Mouse (Mus musculus) forebrain, embryonic 14.5 days (tissue): ENCODE measurements around the gene Gpank1. TPM values are rescaled to one million over a fixed set of nuclear protein-coding genes. Genes with fewer than 3 reads are reported as not detected.
A peak's percentile ranks its signal among the peaks of the same experiment; 100 is the strongest.

Source experiments
- ATAC-seq: fragments of 200-750 bp; cut with Nextera tagmentation; 2 replicates; pipeline ENCODE4 v1.8.0; 2017; ENCODE audit warnings: mild to moderate bottlenecking, moderate library complexity
- DNase-seq: peaks from one replicate; pipeline ENCODE4 v3.0.0-alpha.2; 2015; ENCODE audit warnings: low spot score
- H3K27ac ChIP-seq: fragments of 300-500 bp; sonication (generic); 2 replicates; pipeline ENCODE4 v1.5.1; 2014; ENCODE audit warnings: low read depth, mild to moderate bottlenecking, control low read depth, low read length, moderate library complexity
- H3K27me3 ChIP-seq: fragments of 300-500 bp; sonication (generic); replicated peaks from 2 replicates; pipeline ENCODE4 v1.6.1; 2014; ENCODE audit warnings: low read length, control low read depth, mixed read lengths; ENCODE audit not compliant: control insufficient read depth, insufficient read depth
- H3K36me3 ChIP-seq: fragments of 300-500 bp; sonication (generic); 2 replicates; pipeline ENCODE4 v1.6.1; 2014; ENCODE audit warnings: low read length, control low read depth; ENCODE audit not compliant: control insufficient read depth, insufficient read depth
- H3K4me1 ChIP-seq: fragments of 300-500 bp; sonication (generic); 2 replicates; pipeline ENCODE4 v1.6.1; 2014; ENCODE audit warnings: antibody characterized with exemption, low read length, control low read depth; ENCODE audit not compliant: control insufficient read depth, insufficient read depth
- H3K4me2 ChIP-seq: fragments of 300-500 bp; sonication (generic); 2 replicates; pipeline ENCODE4 v1.6.1; 2014; ENCODE audit warnings: mild to moderate bottlenecking, control low read depth, low read length
- H3K4me3 ChIP-seq: fragments of 300-500 bp; sonication (generic); 2 replicates; pipeline ENCODE4 v1.5.1; 2014; ENCODE audit warnings: low read depth, low read length, control low read depth
- H3K9ac ChIP-seq: fragments of 300-500 bp; sonication (generic); 2 replicates; pipeline ENCODE4 v1.6.1; 2014; ENCODE audit warnings: mild to moderate bottlenecking, low read length, control low read depth, moderate library complexity
- H3K9me3 ChIP-seq: fragments of 300-500 bp; sonication (generic); replicated peaks from 2 replicates; pipeline ENCODE4 v1.6.1; 2016; ENCODE audit warnings: low read length, control low read depth, mixed read lengths; ENCODE audit not compliant: control insufficient read depth
- whole genome bisulfite sequencing: fragments of 180-500 bp; shearing (Covaris S2); extraction: QIAGEN DNeasy Blood & Tissue Kit; methylation state at CpG from one replicate; pipeline ENCODE4 v1.1.7; 2014; 5-methylcytosine and 5-hydroxymethylcytosine counted together
- polyA plus RNA-seq: library from polyadenylated mRNA; unstranded; fragments of >200 nt; fragmentation: Nextera tagmentation; extraction: Ambion mirVana; gene quantifications from 2 replicates; pipeline ENCODE4 v1.2.1, GENCODE M21; 2014

Gene Gpank1
- polyA plus RNA-seq, 1 experiment from 2014 or later, result 34.2 TPM

DNA sequence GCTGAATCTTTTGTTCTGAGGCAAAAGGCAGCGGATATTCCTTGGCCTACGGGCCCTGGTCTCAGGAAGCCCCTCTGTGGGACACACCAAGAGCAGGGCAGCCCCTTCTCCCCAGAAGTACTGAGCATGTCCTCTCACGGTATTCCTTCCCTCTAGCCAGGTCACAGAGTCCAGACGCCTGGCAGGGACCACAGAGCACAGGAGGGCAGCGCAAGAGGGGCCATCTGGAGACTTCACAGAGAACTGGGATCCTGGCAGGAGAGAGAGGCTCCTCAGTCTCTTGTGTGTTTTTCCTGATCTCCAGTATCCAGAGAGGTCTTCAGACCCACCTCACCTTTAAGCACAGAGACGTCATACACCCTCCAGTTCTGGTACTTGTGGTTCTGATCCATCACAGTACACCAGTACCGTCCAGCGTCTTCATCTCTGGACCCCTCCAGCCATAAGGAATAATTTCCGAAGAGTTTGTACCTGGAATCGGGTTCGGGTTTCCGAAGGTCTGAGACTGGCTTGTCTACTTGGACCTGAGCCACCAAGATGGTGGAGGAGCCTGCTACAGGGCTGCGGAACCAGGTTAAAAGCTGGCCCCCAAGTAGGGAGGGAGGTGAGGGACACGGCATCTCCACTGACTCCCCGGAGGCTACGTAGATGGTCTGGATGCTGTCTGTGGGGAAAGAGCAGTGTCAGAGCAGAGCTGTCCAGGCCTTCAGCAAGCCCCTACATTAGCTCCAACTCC is 38.2 kb upstream of the Gpank1 start:
- H3K27me3 ChIP-seq, result no peaks in the 10 kb centered on the region
- DNase-seq (no peak), ATAC-seq (no peak)
- 87% methylated on average over 16 of the region's 16 CpGs for WGBS
- H3K9me3 ChIP-seq, result no peaks in the 10 kb centered on the region
- H3K9ac ChIP-seq, result no peak overlapping the region
- peaks cover under 1% of the 10 kb centered on the region; the same call in 1 of the 2 replicates for H3K4me1 ChIP-seq
- no peak overlapping the region for H3K4me2 ChIP-seq
- H3K27ac ChIP-seq, result no peak overlapping the region
- no peak overlapping the region for H3K4me3 ChIP-seq
- H3K36me3 ChIP-seq, result no peaks in the 10 kb centered on the region

DNA sequence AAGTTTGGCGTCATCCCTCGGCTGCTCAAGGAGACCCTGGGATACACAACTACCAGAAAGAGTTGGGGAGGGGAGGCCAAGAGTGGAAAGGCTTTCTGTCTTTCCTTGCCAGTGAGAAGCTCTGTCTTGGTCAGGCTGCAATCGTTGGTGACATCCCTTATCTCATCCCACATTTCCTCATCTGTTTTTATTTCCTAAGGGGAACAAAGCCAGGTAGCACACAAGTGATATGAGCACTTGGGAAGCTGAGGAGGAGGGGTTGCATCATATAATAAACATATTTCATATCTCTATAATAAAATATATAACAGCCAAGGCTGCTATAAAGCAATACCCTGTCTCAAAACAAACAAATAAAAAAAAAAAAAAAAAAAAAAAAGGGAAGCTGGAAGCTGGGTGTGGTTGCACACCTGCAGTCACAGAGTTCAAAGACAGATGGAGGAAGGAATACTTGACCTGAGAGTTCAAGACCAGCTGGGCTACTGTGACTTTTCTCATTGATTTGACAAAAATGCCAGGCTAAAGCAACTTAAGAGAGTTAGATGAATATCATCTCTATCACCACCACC is 37.2 kb upstream of the Gpank1 start:
- WGBS, result 83% methylated on average over 3 of the region's 3 CpGs
- Histone ChIP-seq H3K4me2 (no peak overlapping the region), H3K4me1 (no peaks in the 10 kb centered on the region), H3K9ac (no peak overlapping the region), H3K27me3 (no peaks in the 10 kb centered on the region), H3K4me3 (no peak overlapping the region), H3K27ac (no peak overlapping the region), H3K9me3 (no peaks in the 10 kb centered on the region), H3K36me3 (no peaks in the 10 kb centered on the region)
- ATAC-seq (no peak), DNase-seq (no peak)

DNA sequence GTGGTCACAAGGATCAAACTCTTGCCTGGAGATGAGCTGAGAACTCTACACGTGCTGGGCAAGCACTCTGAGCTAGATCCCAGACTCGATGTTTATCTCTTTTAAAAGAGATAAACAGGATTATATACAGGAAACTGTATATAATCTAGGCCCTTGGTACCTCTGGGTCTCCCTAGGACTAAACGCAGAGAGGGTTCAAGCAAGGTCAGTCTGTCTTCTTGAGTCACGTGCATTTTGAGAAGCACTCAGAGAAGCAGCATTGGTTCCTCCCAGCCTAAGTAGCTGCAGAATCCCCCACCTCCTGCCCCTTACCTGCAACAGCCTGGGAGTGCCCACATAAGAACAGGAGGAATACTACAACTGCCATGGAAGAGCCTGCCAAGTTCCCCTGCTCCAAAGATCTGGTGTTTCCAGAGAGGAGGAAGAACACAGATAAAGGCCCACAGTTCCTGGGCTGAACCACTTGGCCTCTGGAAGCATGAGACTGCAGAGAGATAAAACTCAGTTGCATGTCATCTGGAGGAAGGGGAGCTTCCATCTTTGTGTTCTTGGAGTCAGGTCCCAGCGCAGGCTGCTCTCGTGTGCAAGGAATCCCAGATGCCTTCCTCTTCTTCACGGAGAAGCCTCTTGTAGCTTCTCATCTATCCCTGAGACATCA is 35.9 kb upstream of the Gpank1 start, which contains the start of gene Ly6g6f:
TSS of gene Ly6g6f (minus strand) at position 403 of the 658 bp plus-strand sequence.
- Histone ChIP-seq H3K4me2 (no peak within 1 kb of the TSS), H3K27ac (no peak within 1 kb of the TSS), H3K4me1 (peaks cover 5% of the 10 kb centered on the region), H3K4me3 (no peak within 1 kb of the TSS), H3K9me3 (no peaks in the 10 kb centered on the region), H3K27me3 (no peaks in the 10 kb centered on the region), H3K9ac (no peak within 1 kb of the TSS), H3K36me3 (no peaks in the 10 kb centered on the region)
- DNase-seq, result no peak
- WGBS, result 79% methylated on average over 7 of the region's 7 CpGs
- ATAC-seq, result no peak

DNA sequence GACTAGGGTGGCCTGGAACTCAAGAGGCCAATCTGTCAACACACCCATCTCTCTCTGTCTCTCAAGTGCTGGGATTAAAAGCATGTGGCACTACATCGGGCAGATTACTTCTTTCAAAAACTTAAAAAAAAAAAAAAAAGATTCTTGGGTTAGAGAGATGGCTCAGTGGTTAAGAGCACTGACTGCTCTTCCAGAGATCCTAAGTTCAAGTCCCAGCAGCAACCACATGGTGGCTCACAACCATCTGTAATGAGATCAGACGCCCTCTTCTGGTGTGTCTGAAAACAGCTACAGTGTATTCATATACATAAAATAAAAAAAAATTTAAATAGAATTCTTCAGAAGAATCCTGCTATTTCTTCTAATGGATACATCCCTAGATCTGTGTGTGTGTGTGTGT is 33.1 kb upstream of the Gpank1 start:
- no peak overlapping the region for H3K27ac ChIP-seq
- ATAC-seq, result no peak
- H3K4me1 ChIP-seq, result peaks cover 6% of the 10 kb centered on the region
- WGBS, result 52% methylated on average over 2 of the region's 2 CpGs
- no peaks in the 10 kb centered on the region for H3K9me3 ChIP-seq
- H3K36me3 ChIP-seq, result peaks cover 17% of the 10 kb centered on the region
- H3K9ac ChIP-seq, result no peak overlapping the region
- H3K4me2 ChIP-seq, result no peak overlapping the region
- H3K4me3 ChIP-seq, result no peak overlapping the region
- DNase-seq, result no peak
- no peaks in the 10 kb centered on the region for H3K27me3 ChIP-seq

DNA sequence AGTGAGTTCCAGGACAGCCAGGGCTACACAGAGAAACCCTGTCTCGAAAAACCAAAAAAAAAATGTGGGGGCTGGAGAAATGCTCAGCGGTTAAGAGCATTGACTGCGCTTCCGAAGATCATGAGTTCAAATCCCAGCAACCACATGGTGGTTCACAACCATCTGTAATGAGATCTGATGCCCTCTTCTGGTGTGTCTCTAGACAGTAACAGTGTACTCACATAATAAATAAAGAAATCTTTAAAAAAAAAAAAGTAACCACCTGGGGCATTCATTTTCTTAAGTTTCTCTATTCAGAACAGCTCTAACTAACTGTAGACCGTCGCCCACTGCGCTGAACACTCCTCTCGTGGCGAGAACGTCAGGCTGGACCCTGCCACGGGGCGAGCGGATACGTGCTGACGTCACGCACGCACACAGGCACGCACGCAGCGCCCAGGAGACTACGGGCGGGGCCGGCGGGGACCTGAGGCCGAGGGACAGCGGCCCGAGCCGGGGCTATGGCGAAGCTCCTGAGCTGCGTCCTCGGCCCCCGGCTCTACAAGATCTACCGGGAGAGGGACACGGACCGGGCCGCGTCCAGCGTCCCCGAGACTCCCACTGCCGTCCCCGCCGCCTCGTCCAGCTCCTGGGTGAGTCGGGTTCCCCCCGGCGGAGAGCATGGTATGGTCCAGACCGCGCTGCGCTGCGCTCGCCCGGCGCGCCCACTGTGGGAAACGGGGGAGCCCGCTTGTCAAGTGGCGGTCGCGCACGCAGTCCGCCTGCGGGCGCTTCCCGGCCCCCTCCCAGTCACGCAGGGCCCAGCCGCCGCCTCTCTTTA is 32.2 kb upstream of the Gpank1 start, which contains the start of gene Abhd16a:
TSS of gene Abhd16a (plus strand) at position 439 of the 820 bp plus-strand sequence.
- Histone ChIP-seq H3K27ac (peak within 1 kb of the TSS; percentile 98), H3K9me3 (no peaks in the 10 kb centered on the region), H3K4me3 (peak within 1 kb of the TSS; percentile 55), H3K4me1 (peaks cover 6% of the 10 kb centered on the region), H3K27me3 (no peaks in the 10 kb centered on the region), H3K36me3 (peaks cover 25% of the 10 kb centered on the region), H3K4me2 (peak within 1 kb of the TSS; percentile 67), H3K9ac (peak within 1 kb of the TSS; percentile 88)
- WGBS, result 3% methylated on average over 66 of the region's 67 CpGs
- DNase-seq, result peak; percentile 96
- peak; percentile 99 for ATAC-seq

DNA sequence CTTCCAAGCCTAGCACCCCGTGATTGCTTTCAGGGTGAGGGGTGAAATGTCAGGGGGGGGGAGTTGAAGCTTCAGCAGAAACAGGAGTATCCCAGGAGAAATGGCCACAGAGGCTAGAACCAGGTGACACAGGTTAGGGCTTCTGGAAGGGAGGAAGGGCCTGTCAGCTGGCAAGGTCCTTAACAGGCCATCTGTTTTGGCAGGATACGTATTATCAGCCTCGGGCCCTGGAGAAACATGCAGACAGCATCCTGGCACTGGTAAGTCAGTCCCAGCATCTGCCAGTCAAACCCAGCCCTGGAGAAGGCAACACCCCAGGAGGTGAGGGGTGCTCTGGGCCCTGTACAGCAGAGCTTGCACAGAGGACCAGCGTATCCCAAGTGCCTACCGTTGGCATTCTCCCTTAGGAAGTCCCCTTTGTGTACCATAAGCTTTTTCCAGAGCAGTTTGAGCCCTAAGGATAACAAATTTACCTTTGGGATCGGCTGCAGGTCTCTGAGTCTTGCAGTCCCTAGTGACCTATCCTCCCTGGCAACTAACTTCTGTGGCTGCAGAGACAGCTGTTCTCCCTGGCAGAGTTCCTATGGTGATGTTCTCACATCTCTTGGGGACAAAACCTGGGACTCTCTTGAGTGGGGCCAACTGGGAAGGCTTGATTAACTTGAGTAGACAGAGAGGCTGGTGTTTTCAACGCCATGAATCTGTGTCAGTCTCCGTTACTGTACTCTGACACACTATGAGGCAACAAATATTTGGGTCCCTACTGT is 30.9 kb upstream of the Gpank1 start:
- H3K36me3 ChIP-seq, result peaks cover 34% of the 10 kb centered on the region
- peaks cover 6% of the 10 kb centered on the region for H3K4me1 ChIP-seq
- ATAC-seq (peak; percentile 15; the same call in 1 of the 2 replicates), DNase-seq (peak; percentile 63)
- peak overlapping the region; percentile 88 for H3K9ac ChIP-seq
- H3K4me2 ChIP-seq, result peak overlapping the region; percentile 67
- no peaks in the 10 kb centered on the region for H3K9me3 ChIP-seq
- H3K27me3 ChIP-seq, result no peaks in the 10 kb centered on the region
- H3K27ac ChIP-seq, result peak overlapping the region; percentile 98
- 54% methylated on average over 8 of the region's 8 CpGs for WGBS
- H3K4me3 ChIP-seq, result peak overlapping the region; percentile 55

DNA sequence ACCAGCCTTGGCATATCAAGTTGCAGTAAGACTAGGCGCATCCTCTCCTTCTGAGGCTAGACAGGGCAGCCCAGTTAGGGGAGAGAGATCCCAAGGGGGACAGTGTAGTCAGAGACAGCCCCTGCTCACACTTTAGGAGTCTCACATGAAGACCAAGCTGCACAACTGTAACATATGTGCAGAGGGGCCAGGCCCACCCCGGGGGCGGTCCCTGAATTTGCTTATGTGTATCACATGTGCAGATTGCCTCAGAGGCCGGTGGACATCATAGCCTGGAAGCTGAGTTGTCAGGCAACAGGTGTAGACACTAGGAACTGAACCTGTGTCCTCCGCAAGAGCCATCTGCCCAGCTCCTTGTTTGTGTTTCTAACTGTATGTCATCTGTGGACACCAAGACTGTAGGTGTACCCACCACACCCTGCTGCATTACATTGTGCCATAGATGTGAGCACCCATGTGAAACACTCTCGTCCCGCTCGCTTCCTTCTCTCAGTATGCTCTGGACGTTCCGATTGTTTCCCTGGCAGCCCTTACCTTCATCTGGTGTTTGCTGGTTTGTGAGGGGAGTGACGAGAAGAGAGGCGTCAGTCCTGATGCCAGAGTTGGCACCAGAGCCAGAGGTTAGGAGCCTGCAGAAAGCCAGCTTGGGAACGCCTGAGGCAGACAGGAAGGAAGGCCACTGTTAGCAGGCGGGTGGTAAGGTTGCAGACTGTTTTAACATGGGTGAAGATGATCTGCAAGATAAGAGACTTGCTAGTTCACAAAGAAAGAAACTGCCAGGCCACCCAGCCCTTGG is 28.7 kb upstream of the Gpank1 start:
- H3K27me3 ChIP-seq, result no peaks in the 10 kb centered on the region
- 90% methylated on average over 14 of the region's 14 CpGs for WGBS
- H3K4me1 ChIP-seq, result peaks cover 6% of the 10 kb centered on the region
- H3K9ac ChIP-seq, result no peak overlapping the region
- H3K9me3 ChIP-seq, result no peaks in the 10 kb centered on the region
- H3K36me3 ChIP-seq, result peaks cover 51% of the 10 kb centered on the region
- H3K4me2 ChIP-seq, result no peak overlapping the region
- no peak overlapping the region for H3K27ac ChIP-seq
- ATAC-seq (no peak), DNase-seq (no peak)
- H3K4me3 ChIP-seq, result no peak overlapping the region
